Mouse (Mus musculus) heart, postnatal 36 days (tissue): ENCODE measurements around the gene Igf2bp3. TPM values are rescaled to one million over a fixed set of nuclear protein-coding genes. Genes with fewer than 3 reads are reported as not detected.
A peak's percentile ranks its signal among the peaks of the same experiment; 100 is the strongest.

ENCODE experiments used
- DNase-seq, 2 experiments: peaks; one replicate each; pipeline ENCODE4 v3.0.0; 2021 to 2022
- intact Hi-C: fragments of 180-260 bp; cut with DNase I; formaldehyde crosslinking; loops from one replicate; pipeline ENCODE4 v1.15.1; 2025
- total RNA-seq, 2 experiments: library from RNA; stranded (reverse); gene quantifications; 2 replicates each; pipeline ENCODE4 v1.2.3; 2021

The Igf2bp3 gene
- total RNA-seq, 2 experiments from 2014 or later, result 0.19 to 0.22 TPM

GRCm38 (mm10) chr6:49096933-49097461 lies 117.8 kb downstream of the Igf2bp3 start:
- peak; percentile 76 to 84 for DNase-seq
- intact Hi-C loops, result loop anchor here (2.0 kb wide), 1 partner anchor 22 kb away; no protein-coding TSS in a partner anchor

GRCm38 (mm10) chr6:49096421-49096820 lies 118.3 kb downstream of the Igf2bp3 start:
- peak; percentile 54 to 60 for DNase-seq
- intact Hi-C loops, result loop anchor here (2.0 kb wide), 1 partner anchor 22 kb away; no protein-coding TSS in a partner anchor

- intact Hi-C loops, result no loop called here
- DNase-seq, result no peak
Observed at GRCm38 (mm10) chr6:49094968-49095367, 119.8 kb downstream of the Igf2bp3 start.

GRCm38 (mm10) chr6:49083008-49083407 lies 131.7 kb downstream of the Igf2bp3 start:
- intact Hi-C loops, result no loop called here
- DNase-seq, result no peak

- intact Hi-C loops, result no loop called here
- DNase-seq, result no peak
Observed at GRCm38 (mm10) chr6:49079313-49079712, 135.4 kb downstream of the Igf2bp3 start.

GRCm38 (mm10) chr6:49077894-49078293 lies 136.9 kb downstream of the Igf2bp3 start:
- DNase-seq, result no peak
- intact Hi-C loops, result no loop called here

- DNase-seq, result no peak
- intact Hi-C loops, result loop anchor here (2.0 kb wide), 1 partner anchor 23 kb away; no protein-coding TSS in a partner anchor
Observed at GRCm38 (mm10) chr6:49074117-49074490, 140.7 kb downstream of the Igf2bp3 start.

- intact Hi-C loops, result loop anchor here (2.0 kb wide), 2 partner anchors 23 to 141 kb away; partner anchors contain the start of gene Igf2bp3
- peak; percentile 96 to 97 for DNase-seq
Observed at GRCm38 (mm10) chr6:49073304-49074116, 141.2 kb downstream of the Igf2bp3 start, which contains the start of gene Malsu1. TSS of gene Malsu1 (plus strand) at chr6:49073795.

- intact Hi-C loops, result no loop called here
- DNase-seq, result no peak
Observed at GRCm38 (mm10) chr6:49068361-49068760, 146.4 kb downstream of the Igf2bp3 start.

- intact Hi-C loops, result loop anchor here (1.0 to 5.0 kb wide), 4 partner anchors 85 to 340 kb away; partner anchors contain the start of gene Stk31
- DNase-seq, result peak; percentile 76 to 80
Observed at GRCm38 (mm10) chr6:49057053-49058021, 157.4 kb downstream of the Igf2bp3 start.

- intact Hi-C loops, result loop anchor here (2.0 to 5.0 kb wide), 3 partner anchors 87 to 341 kb away; partner anchors contain the start of gene Stk31
- DNase-seq, result no peak
Observed at GRCm38 (mm10) chr6:49056009-49056408, 158.7 kb downstream of the Igf2bp3 start.

- DNase-seq, result no peak
- intact Hi-C loops, result loop anchor here (5.0 kb wide), 2 partner anchors 132 to 342 kb away; partner anchors contain the start of gene Stk31
Observed at GRCm38 (mm10) chr6:49055256-49055733, 159.5 kb downstream of the Igf2bp3 start.

GRCm38 (mm10) chr6:49052191-49052590 lies 162.6 kb downstream of the Igf2bp3 start:
- intact Hi-C loops, result no loop called here
- no peak for DNase-seq

GRCm38 (mm10) chr6:49050677-49051410 lies 163.9 kb downstream of the Igf2bp3 start:
- no peak for DNase-seq

GRCm38 (mm10) chr6:49048395-49048794 lies 166.4 kb downstream of the Igf2bp3 start:
- intact Hi-C loops, result no loop called here
- DNase-seq, result no peak

More at GRCm38 (mm10) chr6:49050677-49051410, 163.9 kb downstream of the Igf2bp3 start:
- intact Hi-C loops, result no loop called here

- DNase-seq, result no peak
- intact Hi-C loops, result no loop called here
Observed at GRCm38 (mm10) chr6:49047848-49048247, 166.9 kb downstream of the Igf2bp3 start.

- intact Hi-C loops, result no loop called here
- DNase-seq, result no peak
Observed at GRCm38 (mm10) chr6:49046976-49047375, 167.8 kb downstream of the Igf2bp3 start.

- DNase-seq, result no peak
- intact Hi-C loops, result no loop called here
Observed at GRCm38 (mm10) chr6:49046502-49046901, 168.3 kb downstream of the Igf2bp3 start.

- intact Hi-C loops, result no loop called here
- peak; percentile 53 to 66 for DNase-seq
Observed at GRCm38 (mm10) chr6:49039470-49040180, 175.1 kb downstream of the Igf2bp3 start.
